Mouse (Mus musculus) retina, postnatal 7 days (tissue): Measurements from ENCODE around the gene Apol6.
"Not testable (repeated sequence)": the region's sequence is repeated elsewhere in the genome, so short reads cannot be mapped to it uniquely, and the experiment has no call there.

Source experiments
- DNase-seq: peaks from one replicate; pipeline ENCODE4 v3.0.0-alpha.2; 2012; ENCODE audit warnings: low read depth, low spot score

Apol6 gene

GRCm38 (mm10) chr15:77031271-77031670 lies 13.3 kb upstream of the Apol6 start:
- no peak for DNase-seq

GRCm38 (mm10) chr15:77034526-77034925 lies 10.0 kb upstream of the Apol6 start:
- no peak for DNase-seq

GRCm38 (mm10) chr15:77035643-77036042 lies 8.9 kb upstream of the Apol6 start:
- no peak for DNase-seq

GRCm38 (mm10) chr15:77036320-77036988 lies 8.1 kb upstream of the Apol6 start:
- no peak for DNase-seq

GRCm38 (mm10) chr15:77036989-77037277 lies 7.6 kb upstream of the Apol6 start:
- no peak for DNase-seq

GRCm38 (mm10) chr15:77037278-77038161 lies 7.0 kb upstream of the Apol6 start:
- DNase-seq, result no peak

GRCm38 (mm10) chr15:77039211-77039700 lies 5.3 kb upstream of the Apol6 start:
- no peak for DNase-seq

- DNase-seq, result no peak
Measured at GRCm38 (mm10) chr15:77040784-77041183, 3.7 kb upstream of the Apol6 start.

- DNase-seq, result no peak
Measured at GRCm38 (mm10) chr15:77045609-77046008, 1.1 kb downstream of the Apol6 start.

- no peak for DNase-seq
Measured at GRCm38 (mm10) chr15:77050570-77050969, 6.0 kb downstream of the Apol6 start, which contains the start of gene Mb. Gene Mb (minus strand): TSS chr15:77050670.

GRCm38 (mm10) chr15:77052176-77052575 lies 7.6 kb downstream of the Apol6 start:
- no peak for DNase-seq

GRCm38 (mm10) chr15:77053021-77053420 lies 8.5 kb downstream of the Apol6 start:
- DNase-seq, result no peak

GRCm38 (mm10) chr15:77054611-77055175 lies 10.2 kb downstream of the Apol6 start:
- no peak for DNase-seq

GRCm38 (mm10) chr15:77056001-77056790 lies 11.7 kb downstream of the Apol6 start:
- no peak for DNase-seq

GRCm38 (mm10) chr15:77056791-77057051 lies 12.2 kb downstream of the Apol6 start:
- no peak for DNase-seq

- no peak for DNase-seq
Measured at GRCm38 (mm10) chr15:77058566-77058965, 14.0 kb downstream of the Apol6 start.

- DNase-seq, result not testable (repeated sequence)
Measured at GRCm38 (mm10) chr15:77059416-77059815, 14.9 kb downstream of the Apol6 start.

- DNase-seq, result no peak
Measured at GRCm38 (mm10) chr15:77062746-77063145, 18.2 kb downstream of the Apol6 start.

GRCm38 (mm10) chr15:77065259-77065852 lies 20.8 kb downstream of the Apol6 start:
- DNase-seq, result no peak

GRCm38 (mm10) chr15:77066233-77066632 lies 21.7 kb downstream of the Apol6 start:
- DNase-seq, result no peak

- DNase-seq, result no peak
Measured at GRCm38 (mm10) chr15:77068439-77068861, 23.9 kb downstream of the Apol6 start.

- DNase-seq, result no peak
Measured at GRCm38 (mm10) chr15:77069019-77069418, 24.5 kb downstream of the Apol6 start.
